Mouse (Mus musculus): ENCODE measurements around the gene Myo1f. TPM values are rescaled to one million over a fixed set of nuclear protein-coding genes. Genes with fewer than 3 reads are reported as not detected.
"Not testable (repeated sequence)": the region's sequence is repeated elsewhere in the genome, so short reads cannot be mapped to it uniquely, and the experiment has no call there.

Myo1f gene
- total RNA-seq, 2 experiments from 2014 or later = 1.5 to 2.6 TPM

- no peak for DNase-seq (ENCODE audit: low spot score in 2 of 2)
These were observed 10.7 kb downstream of the Myo1f start for GRCm38 (mm10) chr17:33566182-33566581.

DNA sequence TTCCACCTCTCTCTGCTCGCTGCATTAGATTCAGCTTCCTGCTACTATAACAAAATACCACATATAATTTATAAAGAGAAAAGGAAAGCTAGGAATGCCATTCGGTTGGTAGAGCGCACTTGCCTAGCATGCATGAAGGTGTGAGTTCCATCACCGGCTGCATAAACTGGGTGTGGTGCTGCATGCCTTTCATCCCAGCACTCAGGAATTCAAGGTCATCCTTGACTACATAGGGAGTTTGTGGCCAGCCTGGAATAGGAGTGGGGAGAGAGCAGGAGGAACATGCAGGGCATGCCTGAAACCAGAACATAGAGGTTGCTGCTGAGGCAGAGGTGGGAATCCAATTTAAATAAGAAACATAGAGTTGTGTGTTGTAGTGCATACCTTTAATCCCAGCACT is 28.6 kb downstream of the Myo1f start:
- DNase-seq (ENCODE audit: low spot score in 2 of 2) = no peak

DNA sequence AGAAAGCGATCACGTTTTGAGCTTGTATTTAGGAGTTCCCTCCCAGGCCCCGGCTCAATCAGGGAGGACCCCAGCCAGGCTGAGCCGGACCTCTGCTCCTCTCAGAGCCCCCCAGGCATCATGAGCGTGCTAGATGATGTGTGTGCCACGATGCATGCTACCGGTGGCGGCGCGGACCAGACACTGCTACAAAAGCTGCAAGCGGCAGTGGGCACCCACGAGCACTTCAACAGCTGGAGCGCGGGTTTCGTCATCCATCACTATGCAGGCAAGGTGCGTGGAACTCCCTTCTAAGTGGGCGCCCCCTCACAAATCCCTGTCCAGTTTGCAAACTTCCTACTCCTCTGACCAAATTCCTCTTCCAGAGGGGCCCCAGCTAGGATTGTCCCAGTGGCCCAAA is 30.5 kb downstream of the Myo1f start:
- no peak for DNase-seq (ENCODE audit: low spot score in 2 of 2)

- no peak for DNase-seq (ENCODE audit: low spot score in 2 of 2)
These were observed 41.8 kb downstream of the Myo1f start for GRCm38 (mm10) chr17:33597271-33597670.

DNA sequence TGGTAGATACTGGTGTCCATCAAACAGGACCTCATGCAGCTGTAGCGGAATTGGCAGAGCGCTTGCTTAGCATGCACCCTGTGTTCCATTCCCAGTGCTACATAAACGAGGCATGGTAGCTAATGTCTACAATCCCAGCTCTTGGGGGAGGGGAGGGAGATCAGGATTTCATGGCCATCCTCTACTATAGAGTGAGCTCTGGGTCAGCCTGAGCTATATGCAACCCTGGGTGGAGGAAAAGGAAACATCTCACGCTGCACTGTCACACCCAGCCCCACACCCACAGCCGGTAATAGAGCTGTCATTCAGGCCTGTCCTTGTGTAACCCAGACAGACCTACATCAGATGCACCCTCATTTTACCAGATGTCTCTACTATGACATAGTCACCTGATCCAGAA is 43.0 kb downstream of the Myo1f start:
- no peak for DNase-seq (ENCODE audit: low spot score in 2 of 2)

DNA sequence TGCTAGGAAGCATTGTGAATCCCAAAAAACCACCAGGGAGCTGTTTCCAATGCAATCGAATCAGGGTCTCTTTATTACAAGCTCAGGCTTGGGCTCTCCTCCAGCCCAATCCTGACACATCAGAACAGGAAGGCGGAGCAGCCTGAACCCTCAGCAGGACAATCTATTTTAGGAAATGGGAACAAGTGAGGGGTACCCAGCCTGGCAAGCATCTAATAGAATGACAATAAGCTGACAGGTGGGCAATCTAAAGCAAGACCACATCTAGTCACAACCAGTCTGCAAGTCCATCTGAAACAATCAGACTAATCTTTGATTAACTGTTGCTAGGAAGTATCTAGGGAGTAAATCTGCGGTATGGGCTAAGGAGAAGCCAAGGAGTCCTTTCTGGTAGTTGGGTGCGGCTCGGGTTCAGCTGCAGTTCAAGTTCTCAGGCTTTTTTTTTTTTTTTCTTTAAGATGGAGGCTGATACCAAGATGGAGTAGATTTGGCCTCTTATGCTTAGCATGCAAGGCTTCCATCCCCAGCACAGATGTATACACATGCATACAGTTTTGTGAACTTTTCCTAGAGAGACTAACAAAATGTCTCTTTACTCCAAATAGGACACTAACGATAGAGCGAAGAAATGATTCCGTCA is 44.4 kb downstream of the Myo1f start:
- no peak for DNase-seq (ENCODE audit: low spot score in 2 of 2)

DNA sequence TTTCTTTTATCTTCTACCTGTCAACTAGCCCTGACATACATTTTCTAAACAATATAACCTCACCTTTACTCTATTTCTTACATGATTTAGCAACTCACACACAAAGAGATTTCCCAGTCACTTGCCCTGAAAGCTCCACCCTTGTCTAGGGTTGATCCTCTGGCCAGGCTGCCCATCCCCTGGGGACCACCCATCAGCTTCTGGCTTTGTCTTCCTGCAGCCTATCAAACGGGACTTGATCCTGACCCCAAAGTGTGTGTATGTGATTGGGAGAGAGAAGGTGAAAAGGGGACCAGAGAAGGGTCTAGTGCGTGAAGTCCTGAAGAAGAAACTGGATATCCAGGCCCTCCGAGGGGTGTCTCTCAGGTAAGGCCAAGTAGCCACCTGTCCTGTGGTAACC is 45.3 kb downstream of the Myo1f start:
- no peak for DNase-seq (ENCODE audit: low spot score in 2 of 2)

DNA sequence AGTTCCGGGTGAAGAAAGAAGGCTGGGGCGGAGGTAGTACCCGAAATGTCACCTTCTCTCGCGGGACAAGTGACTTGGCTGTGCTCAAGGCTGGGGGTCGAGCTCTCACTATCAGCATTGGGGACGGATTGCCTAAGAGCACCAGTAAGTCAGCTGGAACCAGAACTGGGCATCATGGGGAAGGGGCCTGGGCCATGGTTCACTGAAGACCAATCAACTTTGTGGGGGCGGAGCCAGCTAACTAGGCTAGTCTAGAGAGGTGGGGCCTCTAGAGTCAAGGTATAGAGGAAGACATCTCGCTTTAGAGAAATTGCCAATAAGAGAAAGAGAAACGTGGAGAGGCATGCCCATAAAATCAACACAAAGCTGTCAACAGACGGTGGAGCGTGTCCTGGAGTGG is 46.4 kb downstream of the Myo1f start:
- no peak for DNase-seq (ENCODE audit: low spot score in 2 of 2)

GRCm38 (mm10) chr17:33607273-33607672 is 51.8 kb downstream of the Myo1f start:
- DNase-seq (ENCODE audit: low spot score in 2 of 2) = no peak

DNA sequence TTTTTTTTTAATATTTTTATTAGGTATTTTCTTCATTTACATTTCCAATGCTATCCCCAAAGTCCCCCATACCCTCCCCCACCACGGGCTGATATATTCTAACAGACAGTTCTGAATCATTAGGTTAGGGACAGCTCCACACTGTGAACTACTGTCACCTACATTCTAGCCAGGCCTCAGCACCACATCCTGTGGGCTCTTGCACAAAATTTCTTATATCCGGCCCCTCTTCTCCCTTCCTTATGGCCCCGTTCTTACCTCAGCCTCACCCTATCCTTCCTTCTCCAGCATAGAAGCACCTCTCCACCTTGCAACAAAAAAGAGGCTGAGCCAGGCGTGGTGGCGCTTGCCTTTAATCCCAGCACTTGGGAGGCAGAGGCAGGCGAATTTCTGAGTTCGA is 55.0 kb downstream of the Myo1f start:
- DNase-seq (ENCODE audit: low spot score in 2 of 2) = no peak

DNA sequence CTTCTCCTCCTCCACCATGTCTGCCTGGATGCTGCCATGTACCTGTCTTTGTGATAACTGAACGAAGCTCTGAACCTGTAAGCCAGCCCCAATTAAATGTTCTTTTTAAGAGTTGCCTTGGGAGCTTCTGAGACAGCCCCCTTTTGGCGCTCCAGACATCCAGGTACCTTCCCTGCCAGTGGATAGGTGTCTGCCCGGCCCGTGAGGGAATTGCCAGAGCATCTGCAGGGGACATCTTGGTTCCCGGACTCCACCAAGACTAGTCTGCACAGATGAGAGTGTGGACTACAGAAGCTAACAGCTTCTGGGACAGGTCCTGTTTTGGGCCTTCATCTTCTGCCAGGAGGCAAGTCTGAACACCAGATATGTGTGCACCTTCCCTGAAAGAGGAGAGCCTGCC is 58.2 kb downstream of the Myo1f start:
- not testable (repeated sequence) for DNase-seq (ENCODE audit: low spot score in 2 of 2)

- no peak for DNase-seq (ENCODE audit: low spot score in 2 of 2)
These were observed 71.8 kb downstream of the Myo1f start for GRCm38 (mm10) chr17:33627281-33627680.

GRCm38 (mm10) chr17:33628621-33629486 is 73.3 kb downstream of the Myo1f start, which contains the start of gene Zfp414:
TSS of gene Zfp414 (plus strand) at chr17:33629090.
- DNase-seq (ENCODE audit: low spot score in 2 of 2) = peak; percentile 92 to 93

- DNase-seq (ENCODE audit: low spot score in 2 of 2) = no peak
These were observed 74.1 kb downstream of the Myo1f start for GRCm38 (mm10) chr17:33629487-33630125.

- DNase-seq (ENCODE audit: low spot score in 2 of 2) = no peak
These were observed 74.8 kb downstream of the Myo1f start for GRCm38 (mm10) chr17:33630171-33630895.

DNA sequence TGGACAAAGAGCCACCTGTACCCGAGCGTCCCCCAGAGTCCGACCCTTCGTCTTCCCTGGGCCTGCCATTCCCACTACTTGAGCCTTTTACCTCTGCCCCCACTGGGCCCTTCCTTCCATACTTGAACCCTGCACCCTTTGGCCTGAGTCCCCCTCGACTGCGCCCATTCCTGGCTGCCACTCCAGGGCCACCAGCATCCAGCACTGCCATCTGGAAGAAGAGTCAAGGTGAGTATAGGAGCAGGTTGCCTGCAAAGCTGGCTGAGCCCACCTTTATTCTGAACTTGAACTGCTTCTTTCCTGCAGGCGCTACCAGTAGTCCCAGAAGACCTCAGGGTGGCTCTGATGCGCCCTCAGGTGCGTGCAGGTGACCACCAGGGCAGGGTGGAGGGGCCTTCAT is 75.7 kb downstream of the Myo1f start:
- no peak for DNase-seq (ENCODE audit: low spot score in 2 of 2)

DNA sequence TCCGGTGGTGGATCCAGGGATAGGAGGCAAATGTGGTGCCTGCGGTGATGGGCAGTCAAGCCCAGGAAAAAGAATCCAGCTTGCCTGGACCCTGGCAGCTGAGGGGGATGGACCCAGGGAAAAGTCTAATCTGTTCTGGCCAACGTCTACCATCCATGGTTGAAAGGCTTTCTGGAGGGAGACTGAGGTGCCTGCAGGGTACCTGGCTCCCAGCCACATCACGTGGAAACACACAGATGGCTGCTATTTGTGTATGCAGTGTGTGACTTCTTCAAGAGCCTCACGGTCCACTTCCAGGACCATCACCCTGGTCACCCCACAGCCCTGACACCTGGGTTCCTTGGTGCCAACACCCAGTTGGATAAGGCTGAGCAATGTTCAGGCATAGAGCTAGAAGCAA is 76.3 kb downstream of the Myo1f start:
- DNase-seq (ENCODE audit: low spot score in 2 of 2) = no peak

- peak in 1 of 2 experiments; percentile 50 for DNase-seq (ENCODE audit: low spot score in 2 of 2)
These were observed 81.5 kb downstream of the Myo1f start for GRCm38 (mm10) chr17:33637038-33637437.

- no peak for DNase-seq (ENCODE audit: low spot score in 2 of 2)
These were observed 82.2 kb downstream of the Myo1f start, which contains the start of gene Pram1 for GRCm38 (mm10) chr17:33637516-33638276. TSS of gene Pram1 (plus strand) at chr17:33638056.

- no peak for DNase-seq (ENCODE audit: low spot score in 2 of 2)
These were observed 84.2 kb downstream of the Myo1f start for GRCm38 (mm10) chr17:33639743-33640142.

- no peak for DNase-seq (ENCODE audit: low spot score in 2 of 2)
These were observed 88.6 kb downstream of the Myo1f start for GRCm38 (mm10) chr17:33644068-33644467.
